Mouse (Mus musculus): Measurements from ENCODE around the gene Pald1. TPM values are rescaled to one million over a fixed set of nuclear protein-coding genes. Genes with fewer than 3 reads are reported as not detected.

Pald1 gene
- polyA plus RNA-seq, 1 experiment, result 28.6 TPM

GRCm38 (mm10) chr10:61275669-61276110 lies 107.6 kb downstream of the Pald1 start:
- peak; percentile 74 for TF ChIP-seq CTCF (IDR thresholded peaks at IDR 0.05; ENCODE audit: borderline replicate concordance, extremely low read depth, insufficient read depth, insufficient read length)
- no peak for TF ChIP-seq POLR2A (IDR thresholded peaks at IDR 0.05; ENCODE audit: borderline replicate concordance, extremely low read depth, insufficient read depth, insufficient read length, poor library complexity, severe bottlenecking)
- DNase-seq (ENCODE audit: low read depth), result peak; percentile 56

GRCm38 (mm10) chr10:61274532-61274931 lies 108.8 kb downstream of the Pald1 start:
- TF ChIP-seq CTCF (IDR thresholded peaks at IDR 0.05; ENCODE audit: borderline replicate concordance, extremely low read depth, insufficient read depth, insufficient read length) (no peak), POLR2A (IDR thresholded peaks at IDR 0.05; ENCODE audit: borderline replicate concordance, extremely low read depth, insufficient read depth, insufficient read length, poor library complexity, severe bottlenecking) (no peak)

GRCm38 (mm10) chr10:61273844-61274215 lies 109.5 kb downstream of the Pald1 start:
- peak; percentile 20 for DNase-seq (ENCODE audit: low read depth)
- TF ChIP-seq CTCF (IDR thresholded peaks at IDR 0.05; ENCODE audit: borderline replicate concordance, extremely low read depth, insufficient read depth, insufficient read length), result no peak
- TF ChIP-seq POLR2A (IDR thresholded peaks at IDR 0.05; ENCODE audit: borderline replicate concordance, extremely low read depth, insufficient read depth, insufficient read length, poor library complexity, severe bottlenecking), result no peak

More at GRCm38 (mm10) chr10:61274532-61274931, 108.8 kb downstream of the Pald1 start:
- no peak for DNase-seq (ENCODE audit: low read depth)

GRCm38 (mm10) chr10:61273081-61273843 lies 110.1 kb downstream of the Pald1 start, which contains the start of gene Adamts14:
Gene Adamts14, minus strand, starts transcription at chr10:61273438.
- peak; percentile 57 for DNase-seq (ENCODE audit: low read depth)
- TF ChIP-seq CTCF (IDR thresholded peaks at IDR 0.05; ENCODE audit: borderline replicate concordance, extremely low read depth, insufficient read depth, insufficient read length) (no peak), POLR2A (IDR thresholded peaks at IDR 0.05; ENCODE audit: borderline replicate concordance, extremely low read depth, insufficient read depth, insufficient read length, poor library complexity, severe bottlenecking) (no peak)

- no peak for DNase-seq (ENCODE audit: low read depth)
- TF ChIP-seq CTCF (IDR thresholded peaks at IDR 0.05; ENCODE audit: borderline replicate concordance, extremely low read depth, insufficient read depth, insufficient read length) (no peak), POLR2A (IDR thresholded peaks at IDR 0.05; ENCODE audit: borderline replicate concordance, extremely low read depth, insufficient read depth, insufficient read length, poor library complexity, severe bottlenecking) (no peak)
Observed at GRCm38 (mm10) chr10:61272631-61273030, 110.7 kb downstream of the Pald1 start.

GRCm38 (mm10) chr10:61272089-61272626 lies 111.2 kb downstream of the Pald1 start:
- no peak for DNase-seq (ENCODE audit: low read depth)
- TF ChIP-seq CTCF (IDR thresholded peaks at IDR 0.05; ENCODE audit: borderline replicate concordance, extremely low read depth, insufficient read depth, insufficient read length) (no peak), POLR2A (IDR thresholded peaks at IDR 0.05; ENCODE audit: borderline replicate concordance, extremely low read depth, insufficient read depth, insufficient read length, poor library complexity, severe bottlenecking) (no peak)

Other genes starting within 250 kb of the Pald1 start
- gene Sgpl1, start 235.8 kb downstream of the Pald1 start, polyA plus RNA-seq (2012; rRNA removed), result 67.9 and 70.4 TPM in 2 replicates
- 0.23 and 1.4 TPM in 2 replicates for gene Tbata, start 211.6 kb downstream of the Pald1 start, polyA plus RNA-seq (2012; rRNA removed)
- 0.44 and 1.3 TPM in 2 replicates for gene Adamts14, start 110.1 kb downstream of the Pald1 start, polyA plus RNA-seq (2012; rRNA removed)
- gene Prf1, start 85.7 kb downstream of the Pald1 start, polyA plus RNA-seq (2012; rRNA removed), result 0.04 TPM in 1 of 2 replicates, not detected in the other
- 0.09 and 0.12 TPM in 2 replicates for gene Nodal, start 34.4 kb upstream of the Pald1 start, polyA plus RNA-seq (2012; rRNA removed)
- gene Eif4ebp2, start 69.1 kb upstream of the Pald1 start, polyA plus RNA-seq (2012; rRNA removed), result 72.0 and 86.6 TPM in 2 replicates
- 23.6 and 25.6 TPM in 2 replicates for gene Lrrc20, start 92.3 kb upstream of the Pald1 start, polyA plus RNA-seq (2012; rRNA removed)
- 0.62 and 0.94 TPM in 2 replicates for gene Npffr1, start 212.0 kb upstream of the Pald1 start, polyA plus RNA-seq (2012; rRNA removed)

Measured in brain, embryonic 14.5 days (tissue).